Mouse (Mus musculus) MEL (cell line): ENCODE measurements around the gene Krtcap2. TPM values are rescaled to one million over a fixed set of nuclear protein-coding genes. Genes with fewer than 3 reads are reported as not detected.
A peak's percentile ranks its signal among the peaks of the same experiment; 100 is the strongest.

Source experiments
- DNase-seq: peaks from one replicate; pipeline ENCODE4 v3.0.0; 2011; ENCODE audit warnings: low read depth, low spot score
- H3K27ac ChIP-seq: 2 replicates; pipeline ENCODE4 v1.5.1; 2012; ENCODE audit warnings: low read depth, mild to moderate bottlenecking, control low read depth, low read length, moderate library complexity; ENCODE audit not compliant: control insufficient read depth
- H3K27me3 ChIP-seq, 2 experiments: fragments of 150-350 bp in 1 of 2; sonication (generic) in 1 of 2; 2 replicates each; pipeline ENCODE4 v1.6.1; 2012; ENCODE audit warnings: low read length in 2 of 2, mild to moderate bottlenecking in 2 of 2, improper control_type of control experiment in 1 of 2, moderate library complexity in 1 of 2; ENCODE audit not compliant: insufficient read depth in 2 of 2, control insufficient read depth in 1 of 2
- H3K36me3 ChIP-seq, 2 experiments: 2 replicates each; pipeline ENCODE4 v1.6.1; 2012 to 2014; ENCODE audit warnings: low read length in 2 of 2, improper control_type of control experiment in 1 of 2, inconsistent platforms in 1 of 2, mild to moderate bottlenecking in 1 of 2; ENCODE audit not compliant: insufficient read depth in 2 of 2, control insufficient read depth in 1 of 2
- H3K4me1 ChIP-seq, 2 experiments: fragments of 150-350 bp in 1 of 2; sonication (generic) in 1 of 2; 2 replicates each; pipeline ENCODE4 v1.6.1; 2012; ENCODE audit warnings: low read length in 2 of 2, improper control_type of control experiment in 1 of 2, mild to moderate bottlenecking in 1 of 2; ENCODE audit not compliant: insufficient read depth in 2 of 2, control insufficient read depth in 1 of 2
- H3K4me3 ChIP-seq, 2 experiments: fragments of 150-350 bp in 1 of 2; sonication (generic) in 1 of 2; 2 replicates each; pipeline ENCODE4 v1.5.1; 2012; ENCODE audit warnings: low read depth in 2 of 2, low read length in 2 of 2, mild to moderate bottlenecking in 2 of 2, moderate library complexity in 2 of 2, control low read depth in 1 of 2, improper control_type of control experiment in 1 of 2; ENCODE audit not compliant: control insufficient read depth in 1 of 2, insufficient read depth in 1 of 2
- H3K79me2 ChIP-seq: 2 replicates; pipeline ENCODE4 v1.6.1; 2012; ENCODE audit warnings: mild to moderate bottlenecking, low read length, moderate library complexity; ENCODE audit not compliant: control insufficient read depth, poor library complexity, insufficient read depth
- H3K9ac ChIP-seq: 2 replicates; pipeline ENCODE4 v1.6.1; 2012; ENCODE audit warnings: low read depth, mild to moderate bottlenecking, control low read depth, low read length, moderate library complexity; ENCODE audit not compliant: control insufficient read depth, poor library complexity, severe bottlenecking
- H3K9me3 ChIP-seq: fragments of 150-350 bp; sonication (generic); replicated peaks from 2 replicates; pipeline ENCODE4 v1.6.1; 2012; ENCODE audit warnings: mild to moderate bottlenecking, low read length, improper control_type of control experiment, moderate library complexity; ENCODE audit not compliant: insufficient read depth
- BHLHE40 ChIP-seq: IDR thresholded peaks from 2 replicates; pipeline ENCODE4 v1.6.1; 2012; ENCODE audit warnings: low read depth, mild to moderate bottlenecking, inconsistent platforms, low read length, improper control_type of control experiment, borderline replicate concordance
- CHD1 ChIP-seq: IDR thresholded peaks from 2 replicates; pipeline ENCODE4 v1.6.1; 2012; ENCODE audit warnings: low read depth, mild to moderate bottlenecking, inconsistent platforms, low read length, improper control_type of control experiment
- CHD2 ChIP-seq: IDR thresholded peaks from 2 replicates; pipeline ENCODE4 v1.6.1; 2011; ENCODE audit warnings: low read length, improper control_type of control experiment
- CTCF ChIP-seq, 3 experiments: IDR thresholded peaks in 2 of 3; conservative IDR thresholded peaks in 1 of 3; 2 replicates each; pipeline ENCODE4 v1.5.1; 2011 to 2012; ENCODE audit warnings: low read length in 3 of 3, low read depth in 2 of 3, mild to moderate bottlenecking in 2 of 3, improper control_type of control experiment in 1 of 3, inconsistent platforms in 1 of 3, mixed read lengths in 1 of 3, moderate library complexity in 1 of 3; ENCODE audit not compliant: control insufficient read depth in 1 of 3, insufficient read depth in 1 of 3, poor library complexity in 1 of 3, severe bottlenecking in 1 of 3
- ELF1 ChIP-seq: IDR thresholded peaks from 2 replicates; pipeline ENCODE4 v1.6.1; 2014; ENCODE audit warnings: low read depth, mild to moderate bottlenecking, inconsistent platforms, low read length, improper control_type of control experiment, moderate library complexity
- EP300 ChIP-seq, 2 experiments: IDR thresholded peaks; 2 replicates each; pipeline ENCODE4 v1.6.1; 2011; ENCODE audit warnings: improper control_type of control experiment in 2 of 2, low read length in 2 of 2, low read depth in 1 of 2, mild to moderate bottlenecking in 1 of 2
- ETS1 ChIP-seq: IDR thresholded peaks from 2 replicates; pipeline ENCODE4 v1.6.1; 2012; ENCODE audit warnings: low read depth, mild to moderate bottlenecking, inconsistent platforms, low read length, improper control_type of control experiment, moderate library complexity
- GABPA ChIP-seq: IDR thresholded peaks from 2 replicates; pipeline ENCODE4 v1.6.1; 2012; ENCODE audit warnings: low read depth, mild to moderate bottlenecking, inconsistent platforms, low read length, improper control_type of control experiment, moderate library complexity
- GATA1 ChIP-seq: IDR thresholded peaks from 2 replicates; pipeline ENCODE4 v1.6.1; 2011; ENCODE audit warnings: low read depth, low read length, improper control_type of control experiment
- HCFC1 ChIP-seq: IDR thresholded peaks from 2 replicates; pipeline ENCODE4 v1.6.1; 2012; ENCODE audit warnings: low read depth, mild to moderate bottlenecking, inconsistent platforms, low read length, improper control_type of control experiment, moderate library complexity
- JUND ChIP-seq: IDR thresholded peaks from 2 replicates; pipeline ENCODE4 v1.6.1; 2011; ENCODE audit warnings: low read depth, mild to moderate bottlenecking, improper control_type of control experiment, low read length
- KAT2A ChIP-seq: conservative IDR thresholded peaks from 2 replicates; pipeline ENCODE4 v1.6.1; 2012; ENCODE audit warnings: low read depth, low read length, improper control_type of control experiment, inconsistent platforms
- MAFK ChIP-seq: IDR thresholded peaks from 2 replicates; pipeline ENCODE4 v1.6.1; 2011; ENCODE audit warnings: low read depth, mild to moderate bottlenecking, low read length, improper control_type of control experiment, borderline replicate concordance
- MAX ChIP-seq: IDR thresholded peaks from 2 replicates; pipeline ENCODE4 v1.6.1; 2011; ENCODE audit warnings: low read length, improper control_type of control experiment
- MAZ ChIP-seq: IDR thresholded peaks from 2 replicates; pipeline ENCODE4 v1.6.1; 2012; ENCODE audit warnings: low read depth, mild to moderate bottlenecking, inconsistent platforms, low read length, improper control_type of control experiment
- MEF2A ChIP-seq: IDR thresholded peaks from 2 replicates; pipeline ENCODE4 v1.6.1; 2014; ENCODE audit warnings: low read depth, mild to moderate bottlenecking, inconsistent platforms, low read length, improper control_type of control experiment; ENCODE audit not compliant: poor library complexity, insufficient replicate concordance, severe bottlenecking; ENCODE audit errors: extremely low read depth
- MXI1 ChIP-seq: IDR thresholded peaks from 2 replicates; pipeline ENCODE4 v1.6.1; 2011; ENCODE audit warnings: mild to moderate bottlenecking, low read depth, low read length, improper control_type of control experiment
- MYC ChIP-seq: IDR thresholded peaks from 2 replicates; pipeline ENCODE4 v1.6.1; 2011; ENCODE audit warnings: low read depth, mild to moderate bottlenecking, low read length, improper control_type of control experiment, moderate library complexity
- NELFE ChIP-seq: IDR thresholded peaks from 2 replicates; pipeline ENCODE4 v1.6.1; 2011; ENCODE audit warnings: low read depth, low read length, improper control_type of control experiment
- NRF1 ChIP-seq: IDR thresholded peaks from 2 replicates; pipeline ENCODE4 v1.6.1; 2014; ENCODE audit warnings: low read depth, mild to moderate bottlenecking, inconsistent platforms, low read length, improper control_type of control experiment, moderate library complexity; ENCODE audit not compliant: poor library complexity, insufficient read depth, severe bottlenecking
- POLR2A ChIP-seq, 2 experiments: IDR thresholded peaks; 2 replicates each; pipeline ENCODE4 v1.6.1; 2011 to 2012; ENCODE audit warnings: low read length in 2 of 2, mild to moderate bottlenecking in 2 of 2, control low read depth in 1 of 2, improper control_type of control experiment in 1 of 2, low read depth in 1 of 2, moderate library complexity in 1 of 2; ENCODE audit not compliant: control insufficient read depth in 1 of 2, insufficient read depth in 1 of 2, poor library complexity in 1 of 2
- POLR2AphosphoS2 ChIP-seq: IDR thresholded peaks from 2 replicates; pipeline ENCODE4 v1.6.1; 2011; ENCODE audit warnings: low read length, improper control_type of control experiment
- POLR2AphosphoS5 ChIP-seq: IDR thresholded peaks from 2 replicates; pipeline ENCODE4 v1.6.1; 2012; ENCODE audit warnings: low read depth, borderline replicate concordance, mild to moderate bottlenecking, inconsistent platforms, low read length, moderate library complexity, mixed read lengths
- RAD21 ChIP-seq: IDR thresholded peaks from 2 replicates; pipeline ENCODE4 v1.6.1; 2011; ENCODE audit warnings: mild to moderate bottlenecking, low read depth, low read length, improper control_type of control experiment
- RCOR1 ChIP-seq: IDR thresholded peaks from 2 replicates; pipeline ENCODE4 v1.6.1; 2012; ENCODE audit warnings: low read depth, mild to moderate bottlenecking, inconsistent platforms, low read length, improper control_type of control experiment
- SIN3A ChIP-seq: IDR thresholded peaks from 2 replicates; pipeline ENCODE4 v1.6.1; 2012; ENCODE audit warnings: low read length, improper control_type of control experiment, inconsistent platforms
- SMC3 ChIP-seq: IDR thresholded peaks from 2 replicates; pipeline ENCODE4 v1.6.1; 2011; ENCODE audit warnings: low read depth, low read length, improper control_type of control experiment
- TAL1 ChIP-seq: IDR thresholded peaks from 2 replicates; pipeline ENCODE4 v1.6.1; 2012; ENCODE audit warnings: mild to moderate bottlenecking, inconsistent platforms, low read length, moderate library complexity, mixed read lengths
- TBP ChIP-seq: IDR thresholded peaks from 2 replicates; pipeline ENCODE4 v1.8.0; 2011; ENCODE audit warnings: low read depth, low read length, improper control_type of control experiment
- TCF12 ChIP-seq: IDR thresholded peaks from 2 replicates; pipeline ENCODE4 v1.6.1; 2014; ENCODE audit warnings: low read depth, mild to moderate bottlenecking, inconsistent platforms, low read length, improper control_type of control experiment, moderate library complexity
- UBTF ChIP-seq: IDR thresholded peaks from 2 replicates; pipeline ENCODE4 v1.6.1; 2012; ENCODE audit warnings: low read depth, mild to moderate bottlenecking, inconsistent platforms, low read length, improper control_type of control experiment, moderate library complexity, borderline replicate concordance; ENCODE audit not compliant: insufficient read depth
- USF1 ChIP-seq: IDR thresholded peaks from 2 replicates; pipeline ENCODE4 v1.6.1; 2014; ENCODE audit warnings: low read depth, mild to moderate bottlenecking, inconsistent platforms, low read length, improper control_type of control experiment, moderate library complexity
- USF2 ChIP-seq, 2 experiments: IDR thresholded peaks; 2 replicates each; pipeline ENCODE4 v1.6.1; 2011 to 2012; ENCODE audit warnings: improper control_type of control experiment in 2 of 2, low read length in 2 of 2, borderline replicate concordance in 1 of 2, inconsistent platforms in 1 of 2, low read depth in 1 of 2, mild to moderate bottlenecking in 1 of 2; ENCODE audit not compliant: insufficient read depth in 1 of 2
- ZC3H11A ChIP-seq: IDR thresholded peaks from 2 replicates; pipeline ENCODE4 v1.6.1; 2012; ENCODE audit warnings: low read depth, mild to moderate bottlenecking, inconsistent platforms, low read length, improper control_type of control experiment
- ZKSCAN1 ChIP-seq: IDR thresholded peaks from 2 replicates; pipeline ENCODE4 v1.6.1; 2012; ENCODE audit warnings: low read depth, mild to moderate bottlenecking, inconsistent platforms, low read length, improper control_type of control experiment, moderate library complexity
- ZMIZ1 ChIP-seq: IDR thresholded peaks from 2 replicates; pipeline ENCODE4 v1.6.1; 2012; ENCODE audit warnings: low read depth, mild to moderate bottlenecking, inconsistent platforms, low read length, improper control_type of control experiment, moderate library complexity
- ZNF384 ChIP-seq: IDR thresholded peaks from 2 replicates; pipeline ENCODE4 v1.6.1; 2012; ENCODE audit warnings: low read depth, mild to moderate bottlenecking, inconsistent platforms, low read length, improper control_type of control experiment
- polyA plus RNA-seq, 2 experiments: library from polyadenylated mRNA; stranded (reverse) in 1 of 2; unstranded in 1 of 2; fragments of >175 nt in 1 of 2; fragments of >200 nt in 1 of 2; gene quantifications; 2 replicates each; pipeline versions ENCODE4 v1.2.1 to v1.2.4; 2012; ENCODE audit warnings: low replicate concordance in 2 of 2, low read depth in 1 of 2; ENCODE audit not compliant: insufficient read length in 2 of 2, insufficient read depth in 1 of 2, missing spikeins in 1 of 2
- total RNA-seq: library from RNA; depleted of rRNA; stranded (reverse); fragments of 300-350 nt; gene quantifications from 2 replicates; pipeline ENCODE4 v1.2.3, GENCODE M21; 2012

Gene Krtcap2
- total and polyA plus RNA-seq, 3 experiments, result 171 to 497 TPM; not detected in 1

DNA sequence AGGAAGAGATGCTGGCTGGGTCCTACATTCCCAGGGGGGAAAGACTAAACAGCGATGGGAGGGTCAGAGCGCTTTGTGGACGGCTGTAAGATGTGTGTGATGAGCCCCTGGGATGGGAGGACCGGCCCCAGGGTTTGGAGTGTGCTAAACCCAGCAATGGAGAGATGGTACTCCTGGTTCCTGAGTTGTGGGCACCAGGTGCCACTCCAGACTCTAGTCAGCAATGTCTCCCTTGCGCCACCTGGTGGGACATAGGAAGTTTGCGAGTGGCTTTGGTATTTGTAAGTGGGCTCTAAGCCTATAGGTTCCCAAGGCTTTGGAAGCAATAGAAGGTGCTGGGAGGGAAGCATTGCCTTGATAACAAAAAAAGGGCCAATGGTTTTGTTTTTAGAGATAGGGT, 29.9 kb upstream of the Krtcap2 start:
- Histone ChIP-seq H3K9ac (no peak overlapping the region), H3K27ac (no peak overlapping the region), H3K36me3 (peaks cover 0 to 10% of the 10 kb centered on the region in 2 experiments; a peak in 2 of 4 replicates), H3K27me3 (no peaks in the 10 kb centered on the region), H3K9me3 (no peaks in the 10 kb centered on the region), H3K79me2 (peaks cover 10% of the 10 kb centered on the region), H3K4me1 (peaks cover 2 to 14% of the 10 kb centered on the region in 2 experiments; a peak in 3 of 4 replicates), H3K4me3 (no peak overlapping the region)
- peak; percentile 95 for DNase-seq
- TF ChIP-seq MAX (no peak), MAZ (peak; percentile 89), SIN3A (peak; percentile 83), GABPA (no peak), ZKSCAN1 (no peak), ZC3H11A (peak; percentile 97), BHLHE40 (no peak), RAD21 (peak; percentile 96), MXI1 (peak; percentile 77), GATA1 (peak; percentile 7; the same call in 1 of the 2 replicates), CHD2 (no peak), NRF1 (no peak), CTCF (IDR thresholded peaks at IDR 0.05 in 2 of 3, conservative IDR thresholded peaks at IDR 0.05 in 1 of 3; ENCODE audit: control insufficient read depth in 1 of 3, insufficient read depth in 1 of 3, low read depth in 2 of 3, low read length in 3 of 3, poor library complexity in 1 of 3, severe bottlenecking in 1 of 3) (peak in 2 of 3 experiments; percentile 93 to 99), JUND (no peak), MAFK (no peak), POLR2A (IDR thresholded peaks at IDR 0.05; ENCODE audit: control insufficient read depth in 1 of 2, insufficient read depth in 1 of 2, low read depth in 1 of 2, low read length in 2 of 2, poor library complexity in 1 of 2) (no peak), POLR2AphosphoS5 (no peak), HCFC1 (peak; percentile 53; the same call in 1 of the 2 replicates), SMC3 (peak; percentile 100), UBTF (no peak), POLR2AphosphoS2 (no peak), USF2 (IDR thresholded peaks at IDR 0.05; ENCODE audit: borderline replicate concordance in 1 of 2, insufficient read depth in 1 of 2, low read depth in 1 of 2, low read length in 2 of 2) (no peak), ZNF384 (peak; percentile 56; the same call in 1 of the 2 replicates), ELF1 (no peak), NELFE (0 out of 2 replicates have a peak, but pooled peaks have one; percentile 6), USF1 (peak; percentile 37; the same call in 1 of the 2 replicates), EP300 (IDR thresholded peaks at IDR 0.05; ENCODE audit: low read depth in 1 of 2, low read length in 2 of 2) (no peak; a peak in 1 of 4 replicates), TBP (0 out of 2 replicates have a peak, but pooled peaks have one; percentile 32), ZMIZ1 (no peak), ETS1 (0 out of 2 replicates have a peak, but pooled peaks have one; percentile 26), TAL1 (no peak), TCF12 (0 out of 2 replicates have a peak, but pooled peaks have one; percentile 10), CHD1 (no peak), MYC (no peak), RCOR1 (no peak), KAT2A (no peak), MEF2A (no peak)
